ENCODE assay signal across 9 mouse cellular contexts in the genomic region with DNA sequence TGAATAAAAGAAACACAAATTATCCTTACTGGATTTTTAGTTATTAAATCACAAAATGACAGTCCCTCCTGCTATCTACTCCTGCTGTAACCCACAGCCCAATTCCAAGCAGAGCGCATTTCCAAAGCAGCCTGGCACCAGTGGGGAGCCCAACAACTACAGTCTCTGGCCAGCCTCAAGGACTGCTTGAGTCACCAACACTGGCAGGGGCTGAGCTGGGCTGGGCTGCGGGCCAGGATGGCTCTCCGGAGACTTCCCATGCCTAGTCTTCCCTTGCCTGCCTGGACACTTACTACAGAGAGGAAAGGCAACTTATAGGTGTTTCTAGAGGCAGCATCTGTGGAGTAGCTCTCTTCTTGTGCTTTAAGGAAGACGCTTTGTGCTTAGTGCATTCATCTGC. TPM values are rescaled to one million over a fixed set of nuclear protein-coding genes. Genes with fewer than 3 reads are reported as not detected.
DNase-seq lines count a peak whose midpoint lies in the region; ATAC-seq lines count a peak whose summit lies in the region.
"Had no signal": no experiment of that assay in that cellular context is flagged by ENCODE, and none has a peak within 500 bp of the region (broad histone marks: within the 10 kb centered on the region; RNA-seq: fewer than 3 reads in every experiment).

No protein-coding gene starts in this region.

- peak; percentile 90 to 96 for DNase-seq in adrenal gland, adult (ENCODE audit: inconsistent age in 2 of 2, low spot score in 1 of 2)
- peak; percentile 80 for DNase-seq in fibroblast of lung, adult 2 months (ENCODE audit: low read depth)
- peak; percentile 50 to 74 for DNase-seq in layer of hippocampus, postnatal 14 days (ENCODE audit: low spot score in 2 of 2)
- peak; percentile 69 for DNase-seq in right cerebral cortex, postnatal 4 days
- DNase-seq in limb, embryonic 10.5 days (ENCODE audit: low spot score), result no peak
- no peak for DNase-seq in embryo, embryonic 9.5 days (ENCODE audit: extremely low spot score)

- no peaks in the 10 kb centered on the region for H3K27me3 ChIP-seq in forebrain, embryonic 16.5 days (replicated peaks; ENCODE audit: control insufficient read depth, insufficient read depth, low read length)
- H3K27me3 ChIP-seq in forebrain, embryonic 13.5 days, result no peaks in the 10 kb centered on the region
- no peaks in the 10 kb centered on the region for H3K27me3 ChIP-seq in limb, embryonic 10.5 days (ENCODE audit: low read depth, poor library complexity, severe bottlenecking)
- H3K27me3 ChIP-seq: megakaryocyte, embryonic 14.5 days had no signal

- no peak overlapping the region for H3K27ac ChIP-seq in forebrain, embryonic 16.5 days (ENCODE audit: low read length)
- H3K27ac ChIP-seq in forebrain, embryonic 13.5 days, result no peak overlapping the region
- H3K27ac ChIP-seq in limb, embryonic 10.5 days, result no peak overlapping the region

- no peak overlapping the region for H3K4me2 ChIP-seq in forebrain, embryonic 16.5 days (ENCODE audit: low read length)
- H3K4me2 ChIP-seq in forebrain, embryonic 13.5 days, result no peak overlapping the region

- H3K9me3 ChIP-seq in forebrain, embryonic 16.5 days (ENCODE audit: control insufficient read depth, low read length), result no peaks in the 10 kb centered on the region
- no peaks in the 10 kb centered on the region for H3K9me3 ChIP-seq in forebrain, embryonic 13.5 days (replicated peaks)
- H3K9me3 ChIP-seq in limb, embryonic 10.5 days (replicated peaks), result no peaks in the 10 kb centered on the region
- H3K9me3 ChIP-seq: megakaryocyte, embryonic 14.5 days had no signal

- peaks cover 14% of the 10 kb centered on the region; the same call in 1 of the 2 replicates for H3K36me3 ChIP-seq in forebrain, embryonic 16.5 days (ENCODE audit: control insufficient read depth, insufficient read depth)
- peaks cover 67% of the 10 kb centered on the region for H3K36me3 ChIP-seq in forebrain, embryonic 13.5 days (ENCODE audit: poor library complexity, severe bottlenecking)
- H3K36me3 ChIP-seq in limb, embryonic 10.5 days, result peaks cover 62% of the 10 kb centered on the region

- H3K9ac ChIP-seq in forebrain, embryonic 16.5 days (replicated peaks; ENCODE audit: low read depth, low read length), result no peak overlapping the region
- H3K9ac ChIP-seq in forebrain, embryonic 13.5 days, result no peak overlapping the region

- no peaks in the 10 kb centered on the region for H3K4me1 ChIP-seq in forebrain, embryonic 16.5 days (replicated peaks; ENCODE audit: control insufficient read depth, insufficient read depth, low read length)
- H3K4me1 ChIP-seq in forebrain, embryonic 13.5 days, result no peaks in the 10 kb centered on the region
- H3K4me1 ChIP-seq in limb, embryonic 10.5 days, result 0 out of 2 replicates have a peak, but pooled peaks cover 5% of the 10 kb centered on the region

- WGBS in forebrain, embryonic 16.5 days, result 64% methylated on average over 4 of the region's 4 CpGs
- WGBS in forebrain, embryonic 13.5 days, result 86% methylated on average over 4 of the region's 4 CpGs
- WGBS in limb, embryonic 10.5 days, result 93% methylated on average over 4 of the region's 4 CpGs

- ATAC-seq in forebrain, embryonic 16.5 days, result peak; percentile 50; the same call in 1 of the 2 replicates
- no peak for ATAC-seq in forebrain, embryonic 13.5 days

- no peak overlapping the region for H3K4me3 ChIP-seq in forebrain, embryonic 16.5 days (replicated peaks; ENCODE audit: low read length)
- no peak overlapping the region for H3K4me3 ChIP-seq in forebrain, embryonic 13.5 days
- no peak overlapping the region for H3K4me3 ChIP-seq in limb, embryonic 10.5 days
- H3K4me3 ChIP-seq: megakaryocyte, embryonic 14.5 days had no signal

RNA-seq across cellular contexts. Expression of a gene that starts 48.6 kb away (rescaled TPM):
- polyA plus RNA-seq in forebrain, embryonic 16.5 days (2015; fragmentation: Nextera tagmentation; extraction: Ambion mirVana), result 86.4 and 104 TPM in 2 replicates
- 86.3 and 89.7 TPM in 2 replicates for polyA plus RNA-seq in forebrain, embryonic 13.5 days (2015; fragmentation: Nextera tagmentation; extraction: Ambion mirVana)
- total RNA-seq in layer of hippocampus, postnatal 14 days (2021), result 10 to 100 TPM; 14.3 to 16.8 TPM
- polyA plus RNA-seq in limb, embryonic 10.5 days (2016; fragmentation: Nextera tagmentation; extraction: Ambion mirVana), result 159 and 177 TPM in 2 replicates

Comparison
In these comparisons a context has a peak if more than half of its experiments do, and no peak if none do; other contexts are left out.
1. DNase-seq: peak in adrenal gland, adult (2 of 2), fibroblast of lung, adult 2 months (single experiment), layer of hippocampus, postnatal 14 days (2 of 2) and right cerebral cortex, postnatal 4 days (single experiment); none in limb, embryonic 10.5 days (single experiment) and embryo, embryonic 9.5 days (single experiment).